Mouse (Mus musculus) limb, embryonic 12.5 days (tissue): Measurements from ENCODE around the gene Ifna4. TPM values are rescaled to one million over a fixed set of nuclear protein-coding genes. Genes with fewer than 3 reads are reported as not detected.
"Not testable (repeated sequence)": the region's sequence is repeated elsewhere in the genome, so short reads cannot be mapped to it uniquely, and the experiment has no call there.

Experiments used
- ATAC-seq: fragments of 200-750 bp; cut with Nextera tagmentation; 2 replicates; pipeline ENCODE4 v1.8.0; 2017; ENCODE audit warnings: low read depth, moderate TSS enrichment; ENCODE audit not compliant: insufficient number of reproducible peaks, insufficient read depth, low FRiP score, low TSS enrichment
- H3K27ac ChIP-seq: fragments of 300-500 bp; sonication (generic); 2 replicates; pipeline ENCODE4 v1.5.1; 2016; ENCODE audit warnings: mild to moderate bottlenecking, moderate library complexity
- H3K27me3 ChIP-seq: fragments of 300-500 bp; sonication (generic); 2 replicates; pipeline ENCODE4 v1.6.1; 2016; ENCODE audit warnings: mild to moderate bottlenecking, moderate library complexity
- H3K36me3 ChIP-seq: fragments of 300-500 bp; sonication (generic); 2 replicates; pipeline ENCODE4 v1.6.1; 2016; ENCODE audit warnings: mild to moderate bottlenecking, moderate library complexity
- H3K4me1 ChIP-seq: fragments of 300-500 bp; sonication (generic); replicated peaks from 2 replicates; pipeline ENCODE4 v1.6.1; 2016
- H3K4me2 ChIP-seq: fragments of 300-500 bp; sonication (generic); 2 replicates; pipeline ENCODE4 v1.6.1; 2016; ENCODE audit warnings: mild to moderate bottlenecking, moderate library complexity
- H3K4me3 ChIP-seq: fragments of 300-500 bp; sonication (generic); replicated peaks from 2 replicates; pipeline ENCODE4 v1.5.1; 2016; ENCODE audit warnings: mild to moderate bottlenecking
- H3K9ac ChIP-seq: fragments of 300-500 bp; sonication (generic); replicated peaks from 2 replicates; pipeline ENCODE4 v1.6.1; 2016; ENCODE audit warnings: mild to moderate bottlenecking, moderate library complexity
- H3K9me3 ChIP-seq: fragments of 300-500 bp; sonication (generic); 2 replicates; pipeline ENCODE4 v1.6.1; 2016; ENCODE audit warnings: mild to moderate bottlenecking, moderate library complexity
- WGBS: fragments of 180-500 bp; shearing (Covaris S2); methylation state at CpG from one replicate; pipeline ENCODE4 v1.1.7; 2016; 5-methylcytosine and 5-hydroxymethylcytosine counted together
- polyA plus RNA-seq: library from polyadenylated mRNA; unstranded; fragments of >200 nt; fragmentation: Nextera tagmentation; extraction: Ambion mirVana; gene quantifications from 2 replicates; pipeline ENCODE4 v1.2.1, GENCODE M21; 2016

Ifna4 gene
- polyA plus RNA-seq, 1 experiment from 2014 or later: not detected

DNA sequence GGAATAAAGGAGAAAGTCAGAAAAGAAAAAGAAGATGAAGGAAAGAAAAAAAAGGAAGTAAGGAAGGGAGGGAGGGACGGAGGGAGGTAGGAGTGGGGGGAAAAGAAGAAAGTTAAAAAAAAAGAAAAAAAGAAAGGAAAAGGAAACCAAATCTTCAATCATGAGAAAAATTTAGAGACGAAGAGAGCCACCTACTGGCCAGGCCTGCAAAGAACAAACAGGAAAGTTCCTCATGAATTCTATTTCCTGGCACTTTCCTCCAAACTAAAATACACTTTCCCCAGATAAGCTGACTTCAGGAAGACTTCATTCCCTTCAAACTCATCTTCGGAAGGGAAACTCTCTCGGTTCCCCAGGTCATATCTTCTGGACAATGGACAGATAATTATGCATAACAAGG, 11.1 kb upstream of the Ifna4 start:
- WGBS: 34% methylated on average over 4 of the region's 4 CpGs
- Histone ChIP-seq H3K27ac (no peak overlapping the region), H3K4me2 (no peak overlapping the region)

GRCm38 (mm10) chr4:88835225-88835624, 6.4 kb upstream of the Ifna4 start, which contains the start of gene Ifna5:
Ifna5 (plus strand) TSS chr4:88835525.
- H3K9me3 ChIP-seq, H3K4me2 ChIP-seq, H3K27me3 ChIP-seq, H3K27ac ChIP-seq, H3K4me1 ChIP-seq, H3K36me3 ChIP-seq, H3K9ac ChIP-seq, ATAC-seq, H3K4me3 ChIP-seq: not testable (repeated sequence)
- 80% methylated on average over 1 of the region's 1 CpGs for WGBS

More for the DNA sequence above, 11.1 kb upstream of the Ifna4 start:
- no peak for ATAC-seq
- Histone ChIP-seq H3K4me3 (no peak overlapping the region), H3K9me3 (no peaks in the 10 kb centered on the region), H3K4me1 (no peaks in the 10 kb centered on the region), H3K9ac (no peak overlapping the region), H3K36me3 (no peaks in the 10 kb centered on the region), H3K27me3 (no peaks in the 10 kb centered on the region)

GRCm38 (mm10) chr4:88838828-88839227, 2.8 kb upstream of the Ifna4 start:
- no peaks in the 10 kb centered on the region for H3K36me3 ChIP-seq
- no peaks in the 10 kb centered on the region for H3K9me3 ChIP-seq
- 48% methylated on average over 3 of the region's 3 CpGs for WGBS
- H3K4me2 ChIP-seq: no peak overlapping the region
- H3K4me3 ChIP-seq: no peak overlapping the region
- H3K27me3 ChIP-seq: no peaks in the 10 kb centered on the region
- no peak overlapping the region for H3K9ac ChIP-seq
- no peak for ATAC-seq
- no peaks in the 10 kb centered on the region for H3K4me1 ChIP-seq
- H3K27ac ChIP-seq: no peak overlapping the region

DNA sequence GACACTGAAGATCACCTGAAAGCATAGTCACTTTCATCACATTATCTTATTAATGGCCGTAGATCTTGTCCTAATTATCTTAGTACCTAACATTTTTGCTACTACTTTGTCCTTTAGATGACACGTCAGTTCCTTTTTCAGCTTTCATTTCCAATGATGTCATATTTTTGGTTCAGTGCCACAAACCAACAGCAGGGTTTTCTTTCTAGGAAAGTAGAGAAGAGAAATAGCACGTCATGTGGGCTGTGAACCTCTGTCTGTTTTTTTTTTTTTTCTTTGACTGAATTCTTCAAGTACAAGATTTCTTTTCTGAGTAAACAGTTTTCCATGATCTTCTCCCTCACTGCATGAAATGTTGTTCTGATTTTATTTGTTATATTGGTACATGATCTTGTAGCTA, 1.6 kb upstream of the Ifna4 start:
- no peak overlapping the region for H3K4me2 ChIP-seq
- H3K36me3 ChIP-seq: no peaks in the 10 kb centered on the region
- WGBS: 84% methylated on average over 3 of the region's 3 CpGs
- no peak overlapping the region for H3K9ac ChIP-seq
- H3K4me1 ChIP-seq: no peaks in the 10 kb centered on the region
- no peak overlapping the region for H3K4me3 ChIP-seq
- H3K9me3 ChIP-seq: no peaks in the 10 kb centered on the region
- no peak for ATAC-seq
- H3K27me3 ChIP-seq: no peaks in the 10 kb centered on the region
- H3K27ac ChIP-seq: no peak overlapping the region

GRCm38 (mm10) chr4:88845334-88845733, 3.7 kb downstream of the Ifna4 start:
- Histone ChIP-seq H3K36me3 (no peaks in the 10 kb centered on the region), H3K9ac (no peak overlapping the region), H3K4me1 (no peaks in the 10 kb centered on the region), H3K4me3 (no peak overlapping the region), H3K9me3 (no peaks in the 10 kb centered on the region), H3K27me3 (no peaks in the 10 kb centered on the region), H3K27ac (no peak overlapping the region), H3K4me2 (no peak overlapping the region)
- no peak for ATAC-seq
- WGBS: 59% methylated on average over 2 of the region's 2 CpGs

- H3K27me3 ChIP-seq: no peaks in the 10 kb centered on the region
- no peak within 1 kb of the TSS for H3K27ac ChIP-seq
- no peak within 1 kb of the TSS for H3K4me2 ChIP-seq
- H3K9me3 ChIP-seq: no peaks in the 10 kb centered on the region
- no peaks in the 10 kb centered on the region for H3K36me3 ChIP-seq
- H3K9ac ChIP-seq: no peak within 1 kb of the TSS
- 80% methylated on average over 1 of the region's 1 CpGs for WGBS
- no peak within 1 kb of the TSS for H3K4me3 ChIP-seq
- H3K4me1 ChIP-seq: no peaks in the 10 kb centered on the region
- ATAC-seq: no peak
Measured at GRCm38 (mm10) chr4:88849698-88850097, 8.0 kb downstream of the Ifna4 start, which contains the start of gene Ifna1. Ifna1 (plus strand) TSS chr4:88850087.

GRCm38 (mm10) chr4:88851026-88851763, 9.5 kb downstream of the Ifna4 start:
- Histone ChIP-seq H3K4me3 (no peak overlapping the region), H3K27ac (no peak overlapping the region), H3K36me3 (no peaks in the 10 kb centered on the region), H3K4me2 (no peak overlapping the region), H3K4me1 (no peaks in the 10 kb centered on the region), H3K9ac (no peak overlapping the region), H3K27me3 (no peaks in the 10 kb centered on the region), H3K9me3 (no peaks in the 10 kb centered on the region)
- WGBS: 80% methylated on average over 4 of the region's 4 CpGs
- no peak for ATAC-seq

DNA sequence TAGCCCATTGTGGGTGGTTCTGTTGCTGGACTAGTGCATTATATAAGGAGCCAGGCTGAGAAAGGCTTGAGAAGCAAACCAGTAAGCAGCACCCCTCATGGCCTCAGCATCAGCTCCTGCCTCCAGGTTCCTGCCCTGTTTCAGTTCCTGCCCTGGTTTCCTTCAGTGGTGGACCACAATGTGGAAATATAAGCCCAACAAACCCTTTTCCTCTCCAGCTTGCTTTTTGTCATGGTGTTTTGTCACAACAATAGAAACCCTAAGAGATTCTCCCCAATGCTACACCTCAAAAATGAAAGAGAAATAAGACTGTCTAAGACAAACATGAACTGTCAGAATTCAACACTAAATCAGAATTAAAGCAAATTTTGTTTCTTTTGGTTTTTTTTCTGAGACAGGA, 17.6 kb downstream of the Ifna4 start:
- Histone ChIP-seq H3K9me3 (no peaks in the 10 kb centered on the region), H3K9ac (no peak overlapping the region), H3K27me3 (peaks cover 13% of the 10 kb centered on the region), H3K36me3 (no peaks in the 10 kb centered on the region), H3K4me3 (no peak overlapping the region), H3K27ac (no peak overlapping the region), H3K4me2 (no peak overlapping the region), H3K4me1 (peaks cover 6% of the 10 kb centered on the region; the same call in 1 of the 2 replicates)
- ATAC-seq: no peak

- Histone ChIP-seq H3K9me3 (no peaks in the 10 kb centered on the region), H3K27ac (no peak overlapping the region), H3K9ac (no peak overlapping the region), H3K27me3 (peaks cover 26% of the 10 kb centered on the region), H3K4me1 (peaks cover 13% of the 10 kb centered on the region; the same call in 1 of the 2 replicates), H3K36me3 (no peaks in the 10 kb centered on the region), H3K4me2 (no peak overlapping the region), H3K4me3 (no peak overlapping the region)
- ATAC-seq: no peak; the same call in 1 of the 2 replicates
- 10% methylated on average over 7 of the region's 7 CpGs for WGBS
Measured at GRCm38 (mm10) chr4:88863309-88863708, 21.6 kb downstream of the Ifna4 start.

GRCm38 (mm10) chr4:88864599-88864998, 22.9 kb downstream of the Ifna4 start:
- 63% methylated on average over 9 of the region's 9 CpGs for WGBS
- Histone ChIP-seq H3K9me3 (no peaks in the 10 kb centered on the region), H3K9ac (no peak overlapping the region), H3K4me3 (no peak overlapping the region), H3K36me3 (no peaks in the 10 kb centered on the region), H3K27me3 (peaks cover 26% of the 10 kb centered on the region), H3K4me2 (no peak overlapping the region), H3K4me1 (peaks cover 15% of the 10 kb centered on the region; the same call in 1 of the 2 replicates), H3K27ac (no peak overlapping the region)
- ATAC-seq: no peak

DNA sequence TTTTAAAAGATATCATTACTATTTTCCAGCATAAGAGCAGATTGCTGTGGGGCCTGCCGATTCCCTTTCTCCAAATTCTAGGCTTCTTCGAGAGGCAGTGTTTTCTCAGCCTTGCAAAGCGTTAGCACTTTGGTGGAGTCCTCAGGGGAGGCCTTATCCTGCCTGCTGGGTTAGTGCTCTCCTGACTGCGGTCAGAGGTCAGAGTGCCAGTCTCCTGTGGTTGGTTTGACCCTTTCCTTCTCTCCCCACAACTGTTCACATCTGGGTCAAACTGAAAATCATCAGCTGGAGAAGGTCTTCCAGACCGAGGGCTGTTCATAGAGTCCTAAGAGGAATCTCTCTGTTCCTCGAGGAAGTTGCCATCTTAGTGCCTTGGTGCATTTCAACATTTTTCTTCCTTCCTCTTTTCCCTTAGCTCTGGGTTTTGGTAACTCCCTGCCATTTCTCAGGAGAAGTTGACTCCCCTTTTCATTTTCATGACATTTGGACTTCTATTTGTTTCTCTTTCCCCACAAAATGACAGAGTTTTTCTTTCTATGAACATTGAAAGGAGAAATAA, 23.4 kb downstream of the Ifna4 start:
- no peaks in the 10 kb centered on the region for H3K9me3 ChIP-seq
- peaks cover 15% of the 10 kb centered on the region; the same call in 1 of the 2 replicates for H3K4me1 ChIP-seq
- no peak overlapping the region for H3K27ac ChIP-seq
- H3K9ac ChIP-seq: no peak overlapping the region
- ATAC-seq: no peak
- 49% methylated on average over 6 of the region's 6 CpGs for WGBS
- no peaks in the 10 kb centered on the region for H3K36me3 ChIP-seq
- peaks cover 26% of the 10 kb centered on the region for H3K27me3 ChIP-seq
- H3K4me3 ChIP-seq: no peak overlapping the region
- no peak overlapping the region for H3K4me2 ChIP-seq
